Mouse (Mus musculus) heart, postnatal 0 days (tissue): ENCODE results near the gene Tpgs1.

Experiments used
- CTCF ChIP-seq: IDR thresholded peaks from 2 replicates; pipeline ENCODE4 v1.5.1; 2016; ENCODE audit warnings: antibody characterized with exemption, control low read depth, low read depth
- EP300 ChIP-seq: IDR thresholded peaks from 2 replicates; pipeline ENCODE4 v1.6.1; 2016; ENCODE audit warnings: antibody characterized with exemption, low read depth

DNA sequence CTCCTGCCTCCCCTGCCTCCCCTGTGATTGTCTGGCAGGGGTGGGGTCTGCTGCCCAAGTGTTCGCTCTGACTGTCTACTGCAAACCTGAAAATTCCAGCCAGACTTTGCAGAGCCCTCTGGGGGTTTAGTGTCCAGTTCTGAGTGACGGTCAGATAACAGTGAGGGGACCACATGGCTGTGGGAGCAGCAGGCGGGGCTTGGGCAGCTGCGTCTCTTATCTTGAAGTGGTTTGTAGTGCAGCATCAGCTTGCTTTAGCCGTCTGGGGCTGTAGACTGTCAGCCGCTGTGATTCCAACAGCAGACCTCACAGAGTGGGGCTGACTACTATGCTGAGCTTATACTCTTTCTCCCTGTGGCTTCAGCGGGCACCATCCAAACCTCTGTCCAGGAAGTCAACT lies 40.1 kb downstream of the Tpgs1 start:
- TF ChIP-seq CTCF: no peak
- TF ChIP-seq EP300: no peak
